ENCODE assay signal across 8 mouse cellular contexts in genomic region chr12:35533748-35534113, GRCm38 (mm10). TPM values are rescaled to one million over a fixed set of nuclear protein-coding genes. Genes with fewer than 3 reads are reported as not detected.
DNase-seq lines count a peak whose midpoint lies in the region; ATAC-seq lines count a peak whose summit lies in the region.
"Had no signal": no experiment of that assay in that cellular context is flagged by ENCODE, and none has a peak within 500 bp of the region (broad histone marks: within the 10 kb centered on the region; RNA-seq: fewer than 3 reads in every experiment).

No protein-coding gene starts in this region.

- peak overlapping the region; percentile 73; the same call in 1 of the 2 replicates for H3K9ac ChIP-seq in forebrain, embryonic 13.5 days
- peak overlapping the region; percentile 61; the same call in 1 of the 2 replicates for H3K9ac ChIP-seq in limb, embryonic 15.5 days
- peak overlapping the region; percentile 93 for H3K9ac ChIP-seq in stomach, embryonic 16.5 days (ENCODE audit: low read length)

- H3K27me3 ChIP-seq in megakaryocyte, embryonic 14.5 days (replicated peaks): no peaks in the 10 kb centered on the region
- H3K27me3 ChIP-seq in forebrain, embryonic 13.5 days: peaks cover 8% of the 10 kb centered on the region
- H3K27me3 ChIP-seq in limb, embryonic 15.5 days: 0 out of 2 replicates have a peak, but pooled peaks cover 6% of the 10 kb centered on the region
- no peaks in the 10 kb centered on the region for H3K27me3 ChIP-seq in stomach, embryonic 16.5 days (ENCODE audit: control insufficient read depth, insufficient read depth, low read length)

- no peak for ATAC-seq in megakaryocyte, adult 5-6 weeks (ENCODE audit: poor library complexity, severe bottlenecking)
- no peak for ATAC-seq in forebrain, embryonic 13.5 days
- no peak for ATAC-seq in limb, embryonic 15.5 days (ENCODE audit: insufficient number of reproducible peaks, low FRiP score, low TSS enrichment, low read depth)
- no peak for ATAC-seq in stomach, embryonic 16.5 days (ENCODE audit: insufficient read depth, low FRiP score)

- H3K36me3 ChIP-seq in megakaryocyte, embryonic 14.5 days (replicated peaks; ENCODE audit: low read length): no peaks in the 10 kb centered on the region
- H3K36me3 ChIP-seq in forebrain, embryonic 13.5 days (ENCODE audit: poor library complexity, severe bottlenecking): no peaks in the 10 kb centered on the region
- no peaks in the 10 kb centered on the region for H3K36me3 ChIP-seq in limb, embryonic 15.5 days
- no peaks in the 10 kb centered on the region for H3K36me3 ChIP-seq in stomach, embryonic 16.5 days (ENCODE audit: control insufficient read depth, insufficient read depth, low read length)

- peak overlapping the region; percentile 97 for H3K4me3 ChIP-seq in megakaryocyte, embryonic 14.5 days (replicated peaks)
- peak overlapping the region; percentile 75 for H3K4me3 ChIP-seq in forebrain, embryonic 13.5 days
- peak overlapping the region; percentile 77 for H3K4me3 ChIP-seq in limb, embryonic 15.5 days
- H3K4me3 ChIP-seq in stomach, embryonic 16.5 days (replicated peaks; ENCODE audit: low read length): peak overlapping the region; percentile 86

- no peak overlapping the region for H3K27ac ChIP-seq in forebrain, embryonic 13.5 days
- 0 out of 2 replicates have a peak overlapping the region, but pooled peaks have one; percentile 84 for H3K27ac ChIP-seq in limb, embryonic 15.5 days
- peak overlapping the region; percentile 91 for H3K27ac ChIP-seq in stomach, embryonic 16.5 days (ENCODE audit: low read length)

- H3K4me2 ChIP-seq in forebrain, embryonic 13.5 days: peak overlapping the region; percentile 99
- H3K4me2 ChIP-seq in limb, embryonic 15.5 days: peak overlapping the region; percentile 99
- H3K4me2 ChIP-seq in stomach, embryonic 16.5 days (ENCODE audit: low read depth, low read length): peak overlapping the region; percentile 86

- no peaks in the 10 kb centered on the region for H3K9me3 ChIP-seq in megakaryocyte, embryonic 14.5 days
- no peaks in the 10 kb centered on the region for H3K9me3 ChIP-seq in forebrain, embryonic 13.5 days (replicated peaks)
- no peaks in the 10 kb centered on the region for H3K9me3 ChIP-seq in limb, embryonic 15.5 days
- no peaks in the 10 kb centered on the region for H3K9me3 ChIP-seq in stomach, embryonic 16.5 days (replicated peaks; ENCODE audit: control insufficient read depth, low read length)

- peaks cover 17% of the 10 kb centered on the region for H3K4me1 ChIP-seq in megakaryocyte, embryonic 14.5 days
- peaks cover 8% of the 10 kb centered on the region; the same call in 1 of the 2 replicates for H3K4me1 ChIP-seq in forebrain, embryonic 13.5 days
- H3K4me1 ChIP-seq in limb, embryonic 15.5 days: peaks cover 11% of the 10 kb centered on the region
- H3K4me1 ChIP-seq in stomach, embryonic 16.5 days (ENCODE audit: control insufficient read depth, insufficient read depth, low read length): peaks cover 7% of the 10 kb centered on the region; the same call in 1 of the 2 replicates

- no peak for DNase-seq in retina, postnatal 1 day
- DNase-seq in ovary, postnatal 14 days (ENCODE audit: low spot score): no peak
- DNase-seq: adrenal gland, postnatal 25 days had no signal

RNA-seq across cellular contexts. Expression of gene Ahr, which starts 1.1 kb away (rescaled TPM):
- polyA plus RNA-seq in megakaryocyte, embryonic 14.5 days (2012; ENCODE audit: insufficient read depth, low replicate concordance): 0.43 TPM in 1 of 2 replicates, not detected in the other
- 12.7 and 13.0 TPM in 2 replicates for total RNA-seq in megakaryocyte, adult 5-6 weeks (2015)
- 9.8 and 12.4 TPM in 2 replicates for total RNA-seq in megakaryocyte, adult 5-6 weeks (2017)
- polyA plus RNA-seq in forebrain, embryonic 13.5 days (2015; fragmentation: Nextera tagmentation; extraction: Ambion mirVana): 0.46 and 0.81 TPM in 2 replicates
- polyA plus RNA-seq in limb, embryonic 15.5 days (2015; fragmentation: Nextera tagmentation; extraction: Ambion mirVana): 14.2 and 18.2 TPM in 2 replicates
- polyA plus RNA-seq in stomach, embryonic 16.5 days (2015; fragmentation: Nextera tagmentation; extraction: Ambion mirVana): 14.8 and 15.1 TPM in 2 replicates
